Mouse (Mus musculus) neural tube, embryonic 13.5 days (tissue): ENCODE measurements around the gene Ube3a. TPM values are rescaled to one million over a fixed set of nuclear protein-coding genes. Genes with fewer than 3 reads are reported as not detected.

ENCODE experiments used
- ATAC-seq: fragments of 200-750 bp; cut with Nextera tagmentation; 2 replicates; pipeline ENCODE4 v1.8.0; 2017; ENCODE audit warnings: low read depth, mild to moderate bottlenecking, moderate TSS enrichment, moderate library complexity
- H3K27ac ChIP-seq: fragments of 300-500 bp; sonication (generic); replicated peaks from 2 replicates; pipeline ENCODE4 v1.5.1; 2015; ENCODE audit warnings: moderate library complexity, mild to moderate bottlenecking, inconsistent platforms
- H3K27me3 ChIP-seq: fragments of 300-500 bp; sonication (generic); 2 replicates; pipeline ENCODE4 v1.6.1; 2015; ENCODE audit warnings: mild to moderate bottlenecking, inconsistent platforms
- H3K36me3 ChIP-seq: fragments of 300-500 bp; sonication (generic); 2 replicates; pipeline ENCODE4 v1.6.1; 2015; ENCODE audit warnings: mild to moderate bottlenecking, inconsistent platforms
- H3K4me1 ChIP-seq: fragments of 300-500 bp; sonication (generic); replicated peaks from 2 replicates; pipeline ENCODE4 v1.6.1; 2015; ENCODE audit warnings: inconsistent platforms
- H3K4me2 ChIP-seq: fragments of 300-500 bp; sonication (generic); 2 replicates; pipeline ENCODE4 v1.6.1; 2015; ENCODE audit warnings: inconsistent platforms, mild to moderate bottlenecking, moderate library complexity
- H3K4me3 ChIP-seq: fragments of 300-500 bp; sonication (generic); 2 replicates; pipeline ENCODE4 v1.5.1; 2015; ENCODE audit warnings: mild to moderate bottlenecking, inconsistent platforms
- H3K9ac ChIP-seq: fragments of 300-500 bp; sonication (generic); 2 replicates; pipeline ENCODE4 v1.6.1; 2015; ENCODE audit warnings: moderate library complexity, mild to moderate bottlenecking, inconsistent platforms
- H3K9me3 ChIP-seq: fragments of 300-500 bp; sonication (generic); 2 replicates; pipeline ENCODE4 v1.6.1; 2016; ENCODE audit warnings: inconsistent platforms
- WGBS: fragments of 180-500 bp; shearing (Covaris S2); methylation state at CpG from one replicate; pipeline ENCODE4 v1.1.7; 2015; 5-methylcytosine and 5-hydroxymethylcytosine counted together
- polyA plus RNA-seq: library from polyadenylated mRNA; unstranded; fragments of >200 nt; fragmentation: Nextera tagmentation; extraction: Ambion mirVana; gene quantifications from 2 replicates; pipeline ENCODE4 v1.2.1, GENCODE M21; 2015

Ube3a gene
- polyA plus RNA-seq, 1 experiment from 2014 or later, result 205 TPM

DNA sequence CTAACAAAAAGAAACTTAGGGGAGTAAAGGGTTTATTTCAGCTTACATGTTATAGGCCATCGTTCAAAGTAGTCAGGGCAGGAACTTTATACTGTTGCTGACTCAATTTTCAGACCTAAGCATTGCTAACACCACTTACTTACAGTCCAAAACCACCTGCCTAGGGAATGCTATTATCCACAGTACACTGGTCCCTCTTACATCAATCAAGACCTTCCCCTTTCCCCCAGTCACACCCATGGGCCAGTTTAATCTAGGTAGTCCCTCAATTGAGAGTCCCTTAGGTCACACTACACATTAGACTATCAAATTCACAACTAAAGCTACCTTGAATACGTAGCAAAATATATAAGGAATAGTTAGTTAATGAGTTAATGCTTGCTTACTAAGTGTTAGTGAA, 24.8 kb downstream of the Ube3a start:
- 96% methylated on average over 2 of the region's 2 CpGs for WGBS
- no peak overlapping the region for H3K9ac ChIP-seq
- H3K9me3 ChIP-seq, result peaks cover 9% of the 10 kb centered on the region
- H3K36me3 ChIP-seq, result peaks cover 31% of the 10 kb centered on the region
- H3K4me2 ChIP-seq, result no peak overlapping the region
- no peaks in the 10 kb centered on the region for H3K27me3 ChIP-seq
- no peak for ATAC-seq
- no peak overlapping the region for H3K27ac ChIP-seq
- H3K4me1 ChIP-seq, result no peaks in the 10 kb centered on the region
- no peak overlapping the region for H3K4me3 ChIP-seq

DNA sequence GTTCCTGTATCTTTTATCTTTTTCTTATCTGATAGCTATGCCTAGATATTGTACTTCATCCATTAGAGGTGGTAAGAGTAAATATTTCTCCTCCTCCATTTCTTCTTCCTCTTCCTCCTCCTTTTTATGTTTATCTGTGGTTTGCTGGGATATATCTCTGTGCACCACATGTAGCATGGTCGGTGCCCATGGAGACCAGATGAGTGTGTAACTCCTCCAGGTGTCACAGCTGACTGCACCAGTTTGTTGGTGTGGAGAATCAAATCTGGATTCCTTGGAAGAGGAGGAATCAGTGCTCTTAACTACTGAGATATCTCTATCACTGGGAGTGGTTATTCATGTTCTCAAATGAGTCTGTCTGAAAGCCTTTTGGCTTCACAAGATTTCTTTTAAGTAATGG, 37.0 kb downstream of the Ube3a start:
- no peaks in the 10 kb centered on the region for H3K36me3 ChIP-seq
- no peak for ATAC-seq
- H3K4me2 ChIP-seq, result no peak overlapping the region
- no peak overlapping the region for H3K4me3 ChIP-seq
- H3K9me3 ChIP-seq, result no peaks in the 10 kb centered on the region
- WGBS, result 96% methylated on average over 1 of the region's 1 CpGs
- no peak overlapping the region for H3K9ac ChIP-seq
- H3K27ac ChIP-seq, result no peak overlapping the region
- no peaks in the 10 kb centered on the region for H3K4me1 ChIP-seq
- H3K27me3 ChIP-seq, result no peaks in the 10 kb centered on the region

DNA sequence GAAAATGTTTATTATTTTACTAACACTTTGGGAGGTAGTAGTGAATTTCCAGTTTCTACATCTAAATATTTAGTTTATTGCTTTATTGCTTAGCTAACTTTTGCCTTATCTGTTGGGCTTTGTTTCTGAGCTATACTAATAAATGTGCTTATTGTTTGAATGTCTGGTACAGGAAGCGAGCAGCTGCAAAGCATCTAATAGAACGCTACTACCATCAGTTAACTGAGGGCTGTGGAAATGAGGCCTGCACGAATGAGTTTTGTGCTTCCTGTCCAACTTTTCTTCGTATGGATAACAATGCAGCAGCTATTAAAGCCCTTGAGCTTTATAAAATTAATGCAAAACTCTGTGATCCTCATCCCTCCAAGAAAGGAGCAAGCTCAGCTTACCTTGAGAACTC, 43.2 kb downstream of the Ube3a start:
- no peaks in the 10 kb centered on the region for H3K27me3 ChIP-seq
- peaks cover 11% of the 10 kb centered on the region for H3K36me3 ChIP-seq
- no peak for ATAC-seq
- WGBS, result 71% methylated on average over 4 of the region's 4 CpGs
- H3K9ac ChIP-seq, result no peak overlapping the region
- no peak overlapping the region for H3K4me3 ChIP-seq
- H3K9me3 ChIP-seq, result no peaks in the 10 kb centered on the region
- no peak overlapping the region for H3K27ac ChIP-seq
- H3K4me1 ChIP-seq, result no peaks in the 10 kb centered on the region
- H3K4me2 ChIP-seq, result no peak overlapping the region

DNA sequence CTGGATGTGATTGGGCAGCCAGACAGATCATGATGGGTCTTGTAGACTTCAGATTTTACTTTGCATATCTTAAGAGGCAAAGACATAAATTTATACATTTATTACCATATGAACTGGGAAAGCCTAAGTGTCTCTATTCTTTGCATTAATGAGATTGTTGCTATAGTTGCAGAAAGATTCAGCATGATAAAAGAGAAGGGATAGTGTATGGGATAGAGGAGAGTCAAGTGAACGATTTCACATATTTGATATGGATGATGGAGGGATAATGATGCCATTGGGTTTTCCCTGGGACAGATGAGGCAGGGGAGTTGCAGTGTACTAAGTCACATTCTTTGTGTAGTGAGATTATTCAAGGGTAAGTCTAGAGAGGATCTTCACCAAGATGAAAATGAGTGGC, 84.0 kb downstream of the Ube3a start:
- Histone ChIP-seq H3K9ac (no peak overlapping the region), H3K4me2 (no peak overlapping the region), H3K36me3 (peaks cover 8% of the 10 kb centered on the region; the same call in 1 of the 2 replicates), H3K27me3 (no peaks in the 10 kb centered on the region), H3K4me1 (no peaks in the 10 kb centered on the region), H3K27ac (no peak overlapping the region), H3K4me3 (no peak overlapping the region), H3K9me3 (no peaks in the 10 kb centered on the region)
- 89% methylated on average over 1 of the region's 1 CpGs for WGBS
- no peak for ATAC-seq

DNA sequence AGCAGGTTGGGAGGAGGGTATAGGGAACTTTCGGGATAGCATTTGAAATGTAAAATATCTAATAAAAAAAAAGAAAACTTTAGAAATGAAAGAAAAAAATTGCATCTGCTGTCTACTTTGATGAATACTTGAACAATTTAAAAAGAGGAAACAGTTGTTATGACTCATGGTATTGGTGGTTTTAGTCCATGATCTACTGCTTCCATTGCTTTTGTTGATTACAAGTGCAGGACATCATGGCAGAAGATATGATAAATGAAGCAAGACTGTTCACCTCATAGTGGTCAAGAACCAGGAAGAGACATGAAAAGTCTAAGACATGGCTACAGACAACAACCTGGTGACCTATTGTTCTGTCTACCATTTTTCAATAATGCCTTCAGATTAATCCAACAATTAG, 94.2 kb downstream of the Ube3a start:
- Histone ChIP-seq H3K4me2 (no peak overlapping the region), H3K27me3 (no peaks in the 10 kb centered on the region), H3K9ac (no peak overlapping the region), H3K36me3 (no peaks in the 10 kb centered on the region), H3K4me1 (no peaks in the 10 kb centered on the region), H3K9me3 (no peaks in the 10 kb centered on the region), H3K27ac (no peak overlapping the region), H3K4me3 (no peak overlapping the region)
- no peak for ATAC-seq
- 100% methylated on average over 1 of the region's 1 CpGs for WGBS
